Mouse (Mus musculus): ENCODE data around the gene Uqcc2.

DNA sequence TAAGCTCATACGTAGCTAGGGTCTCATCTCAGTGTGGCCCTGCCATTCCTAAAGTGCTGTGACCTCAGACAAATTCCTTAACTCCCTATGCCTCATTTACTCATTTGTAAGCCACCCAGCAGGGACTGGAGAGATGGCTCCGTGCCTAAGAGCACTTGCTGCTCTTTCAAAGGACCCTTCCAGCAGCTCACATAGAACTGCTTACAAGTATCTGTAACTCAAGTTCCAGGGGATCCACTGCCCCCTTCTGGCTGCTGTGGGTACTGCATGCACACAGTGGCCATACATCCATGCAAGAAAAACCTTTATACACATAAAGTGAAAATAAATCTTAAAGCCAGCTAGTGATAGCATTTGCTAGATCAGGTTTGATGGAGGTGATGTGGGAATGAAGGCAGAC, 48.0 kb downstream of the Uqcc2 start:
- TF ChIP-seq CTCF (IDR thresholded peaks at IDR 0.05) (peak; percentile 86), POLR2A (IDR thresholded peaks at IDR 0.05; ENCODE audit: insufficient read depth, low read depth, low read length) (no peak)

Measured in heart, adult 2 months (tissue).